Mouse (Mus musculus) lung, postnatal 0 days (tissue): ENCODE data around the gene Nudt8.

Experiments
- CTCF ChIP-seq: IDR thresholded peaks from 2 replicates; pipeline ENCODE4 v1.5.1; 2016; ENCODE audit warnings: antibody characterized with exemption, mild to moderate bottlenecking
- EP300 ChIP-seq: IDR thresholded peaks from 2 replicates; pipeline ENCODE4 v1.6.1; 2016; ENCODE audit warnings: antibody characterized with exemption, mild to moderate bottlenecking, control low read depth

DNA sequence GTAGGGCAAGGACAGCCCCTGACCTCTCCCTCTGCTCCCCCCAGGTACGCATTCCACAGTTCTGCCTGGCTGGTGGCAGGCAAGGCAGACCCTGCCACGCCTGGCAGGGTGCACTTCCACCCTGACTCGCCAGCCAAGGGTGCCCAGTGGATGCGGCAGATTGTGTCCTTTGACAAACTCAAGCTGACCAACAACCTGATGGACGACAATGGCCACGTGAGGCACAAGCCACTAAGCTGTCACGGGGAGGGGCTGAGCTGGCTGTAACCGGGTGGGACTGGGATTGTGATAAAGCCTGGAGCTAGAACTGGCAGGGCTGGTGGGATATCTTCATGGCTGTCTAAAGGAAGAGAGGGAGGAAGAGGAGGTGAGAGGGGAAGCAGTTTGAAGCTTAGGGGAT is 3.1 kb upstream of the Nudt8 start:
- TF ChIP-seq CTCF, result no peak
- TF ChIP-seq EP300, result no peak
